Comparison of ENCODE assay signal across 8 mouse cellular contexts in the genomic region with DNA sequence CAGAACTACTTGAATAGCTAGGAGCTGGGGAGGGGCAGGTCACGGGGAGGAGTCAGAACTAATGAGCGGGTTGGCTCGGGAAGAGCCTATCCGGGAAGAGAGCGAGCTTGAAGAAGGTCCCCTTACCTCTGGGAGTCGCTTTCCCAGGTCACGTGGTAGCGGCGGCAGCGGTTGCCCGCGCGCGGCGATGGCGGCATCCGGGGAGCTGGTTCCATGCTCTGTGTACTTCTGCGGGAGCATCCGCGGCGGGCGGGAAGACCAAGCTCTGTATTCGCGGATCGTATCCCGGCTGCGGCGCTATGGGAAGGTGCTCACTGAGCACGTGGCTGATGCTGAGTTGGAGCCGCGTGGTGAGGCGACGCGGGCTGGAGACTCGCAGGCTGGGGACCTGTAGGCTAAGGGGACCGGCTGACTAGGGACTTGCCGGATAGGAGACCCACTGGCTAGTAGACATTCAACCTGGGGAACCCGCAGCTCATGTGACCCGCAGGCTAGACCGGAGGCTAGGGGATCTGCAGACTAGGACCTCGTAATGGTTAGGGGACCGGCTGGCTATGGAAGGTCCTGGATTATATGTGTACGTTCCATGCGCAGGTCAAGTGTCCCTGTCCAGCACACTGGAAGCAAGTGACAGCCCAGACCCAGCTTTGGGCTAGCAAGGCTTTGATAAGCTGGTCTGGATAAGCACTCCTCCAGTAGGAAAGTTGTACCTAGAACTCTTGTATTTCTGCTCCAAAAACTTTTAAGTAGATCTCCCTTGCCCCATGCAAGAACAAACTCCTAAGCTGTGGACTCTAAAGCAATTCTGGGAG. TPM values are rescaled to one million over a fixed set of nuclear protein-coding genes. Genes with fewer than 3 reads are reported as not detected.
DNase-seq lines count a peak whose midpoint lies in the region; ATAC-seq lines count a peak whose summit lies in the region.

Gene Dnph1, plus strand, starts transcription at position 89 of the 812 bp plus-strand sequence.

- under 1% methylated on average over 44 of the region's 44 CpGs for WGBS in hindbrain, embryonic 15.5 days

- H3K27me3 ChIP-seq in hindbrain, embryonic 15.5 days = peaks cover 5% of the 10 kb centered on the region; the same call in 1 of the 2 replicates

- peak within 1 kb of the TSS; percentile 51 for H3K9ac ChIP-seq in hindbrain, embryonic 15.5 days

- peak; percentile 51 to 75 for DNase-seq in cerebellum, postnatal 4 days (ENCODE audit: low spot score in 2 of 2)
- DNase-seq in frontal cortex, postnatal 36 days (ENCODE audit: low spot score in 2 of 2) = peak; percentile 79 to 84
- peak; percentile 79 for DNase-seq in layer of hippocampus, postnatal 36 days
- peak; percentile 78 for DNase-seq in lung, postnatal 25 days (ENCODE audit: low spot score)
- DNase-seq in retina, postnatal 1 day = peak; percentile 95
- peak; percentile 56 for DNase-seq in urinary bladder, adult 2 months (ENCODE audit: low spot score)

- H3K4me3 ChIP-seq in hindbrain, embryonic 15.5 days = peak within 1 kb of the TSS; percentile 50

- peak within 1 kb of the TSS; percentile 96 for H3K4me2 ChIP-seq in hindbrain, embryonic 15.5 days

- peaks cover 6% of the 10 kb centered on the region for H3K4me1 ChIP-seq in hindbrain, embryonic 15.5 days (replicated peaks)

- peak within 1 kb of the TSS; percentile 7; the same call in 1 of the 2 replicates for H3K27ac ChIP-seq in hindbrain, embryonic 15.5 days (replicated peaks)

- peak; percentile 76 for ATAC-seq in activated CD4-positive, CD25-positive, alpha-beta regulatory T cell, adult 4 months
- peak; percentile 97 for ATAC-seq in hindbrain, embryonic 15.5 days (ENCODE audit: low FRiP score, low read depth)

- H3K9me3 ChIP-seq in hindbrain, embryonic 15.5 days = no peaks in the 10 kb centered on the region

- peaks cover 3% of the 10 kb centered on the region for H3K36me3 ChIP-seq in hindbrain, embryonic 15.5 days

RNA-seq across cellular contexts. Expression of gene Dnph1, which starts in this region (rescaled TPM):
- polyA plus RNA-seq in activated CD4-positive, CD25-positive, alpha-beta regulatory T cell, adult 4 months (2017; shearing (Covaris generic)) = 10 to 100 TPM; 11.1 to 13.4 TPM
- polyA plus RNA-seq in hindbrain, embryonic 15.5 days (2015; fragmentation: Nextera tagmentation; extraction: Ambion mirVana) = 21.8 and 22.4 TPM in 2 replicates
- total RNA-seq in layer of hippocampus, postnatal 36 days (2021) = 1 to 10 TPM; 4.9 to 7.1 TPM
- polyA plus RNA-seq in urinary bladder, adult 2 months (2012; rRNA removed) = 6.1 and 7.0 TPM in 2 replicates

Comparison
In these comparisons a context has a peak if more than half of its experiments do, and no peak if none do; other contexts are left out.
1. Peak in every context shown above with its lines: DNase-seq, ATAC-seq, H3K4me3 ChIP-seq and H3K27ac ChIP-seq.